Mouse (Mus musculus) cerebellum, postnatal 10 days (tissue): ENCODE results near the gene Arhgef2.

Source experiments
- DNase-seq, 2 experiments: peaks; one replicate each; pipeline ENCODE4 v3.0.0; 2021; ENCODE audit warnings: mixed read lengths in 2 of 2

The Arhgef2 gene

GRCm38 (mm10) chr3:88622113-88622940 lies 16.6 kb downstream of the Arhgef2 start:
- DNase-seq = peak; percentile 83 to 85

GRCm38 (mm10) chr3:88622941-88623345 lies 17.2 kb downstream of the Arhgef2 start:
- DNase-seq = peak; percentile 79 to 80

GRCm38 (mm10) chr3:88623346-88624135 lies 17.8 kb downstream of the Arhgef2 start:
- DNase-seq = peak; percentile 71 to 74

- DNase-seq = peak; percentile 92 to 96
Observed at GRCm38 (mm10) chr3:88624324-88624723, 18.6 kb downstream of the Arhgef2 start.

- DNase-seq = peak in 1 of 2 experiments; percentile 32
Observed at GRCm38 (mm10) chr3:88624951-88625350, 19.2 kb downstream of the Arhgef2 start.

- DNase-seq = no peak
Observed at GRCm38 (mm10) chr3:88625531-88625930, 19.8 kb downstream of the Arhgef2 start.

GRCm38 (mm10) chr3:88626316-88626715 lies 20.6 kb downstream of the Arhgef2 start:
- peak; percentile 44 to 53 for DNase-seq

GRCm38 (mm10) chr3:88627114-88627513 lies 21.3 kb downstream of the Arhgef2 start:
- no peak for DNase-seq

- DNase-seq = no peak
Observed at GRCm38 (mm10) chr3:88627535-88627934, 21.8 kb downstream of the Arhgef2 start.

GRCm38 (mm10) chr3:88628766-88629165 lies 23.0 kb downstream of the Arhgef2 start:
- DNase-seq = no peak

GRCm38 (mm10) chr3:88629244-88629643 lies 23.5 kb downstream of the Arhgef2 start:
- no peak for DNase-seq

GRCm38 (mm10) chr3:88630018-88630417 lies 24.3 kb downstream of the Arhgef2 start:
- DNase-seq = no peak

GRCm38 (mm10) chr3:88630849-88631341 lies 25.1 kb downstream of the Arhgef2 start:
- DNase-seq = no peak

GRCm38 (mm10) chr3:88631921-88632587 lies 26.3 kb downstream of the Arhgef2 start:
- peak; percentile 57 for DNase-seq

GRCm38 (mm10) chr3:88633056-88633455 lies 27.3 kb downstream of the Arhgef2 start:
- DNase-seq = no peak

GRCm38 (mm10) chr3:88635506-88636275 lies 29.9 kb downstream of the Arhgef2 start:
- DNase-seq = no peak

GRCm38 (mm10) chr3:88636555-88636986 lies 30.8 kb downstream of the Arhgef2 start:
- DNase-seq = no peak

GRCm38 (mm10) chr3:88637134-88637533 lies 31.4 kb downstream of the Arhgef2 start:
- no peak for DNase-seq

- DNase-seq = no peak
Observed at GRCm38 (mm10) chr3:88639239-88639638, 33.5 kb downstream of the Arhgef2 start.

GRCm38 (mm10) chr3:88640676-88641075 lies 34.9 kb downstream of the Arhgef2 start:
- peak; percentile 84 for DNase-seq

- no peak for DNase-seq
Observed at GRCm38 (mm10) chr3:88643078-88643477, 37.3 kb downstream of the Arhgef2 start.

- no peak for DNase-seq
Observed at GRCm38 (mm10) chr3:88645937-88646336, 40.2 kb downstream of the Arhgef2 start.
